Mouse (Mus musculus): Measurements from ENCODE around the gene Rsad2.
"Not testable (repeated sequence)": the region's sequence is repeated elsewhere in the genome, so short reads cannot be mapped to it uniquely, and the experiment has no call there.

Rsad2 gene

DNA sequence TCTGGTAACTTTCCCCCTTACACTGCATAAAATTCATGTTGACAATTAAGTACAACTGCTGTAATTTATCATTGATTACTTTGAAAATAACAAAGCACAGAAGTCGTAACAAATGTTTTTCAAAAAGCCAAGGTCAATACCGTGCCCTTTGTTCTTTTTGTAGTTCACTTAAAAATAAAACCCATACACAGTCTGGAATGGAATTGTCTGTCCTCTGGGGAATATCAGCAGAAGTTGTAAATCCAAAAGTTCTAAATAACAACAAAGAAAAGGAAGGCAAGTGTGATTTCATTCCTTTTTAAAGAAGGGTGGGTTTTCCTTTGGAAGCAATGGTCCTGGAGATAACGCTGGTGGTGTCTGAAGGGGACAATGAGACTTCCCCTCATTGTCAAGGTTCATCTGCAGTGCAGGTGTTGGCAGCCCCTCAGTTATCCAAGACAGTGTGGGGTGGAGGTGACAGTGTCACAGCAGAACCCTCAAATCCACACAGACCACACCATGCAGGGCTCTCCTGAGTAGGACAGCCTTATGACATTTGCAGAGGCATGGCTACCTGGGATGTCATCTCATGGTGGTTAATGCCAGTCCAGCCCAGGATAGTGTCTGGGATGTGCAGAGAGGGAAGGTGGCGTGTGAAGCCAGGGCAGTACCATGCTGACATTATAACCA lies 9.7 kb downstream of the Rsad2 start:
- in situ Hi-C loops (cut with MboI, MseI): no loop called here

DNA sequence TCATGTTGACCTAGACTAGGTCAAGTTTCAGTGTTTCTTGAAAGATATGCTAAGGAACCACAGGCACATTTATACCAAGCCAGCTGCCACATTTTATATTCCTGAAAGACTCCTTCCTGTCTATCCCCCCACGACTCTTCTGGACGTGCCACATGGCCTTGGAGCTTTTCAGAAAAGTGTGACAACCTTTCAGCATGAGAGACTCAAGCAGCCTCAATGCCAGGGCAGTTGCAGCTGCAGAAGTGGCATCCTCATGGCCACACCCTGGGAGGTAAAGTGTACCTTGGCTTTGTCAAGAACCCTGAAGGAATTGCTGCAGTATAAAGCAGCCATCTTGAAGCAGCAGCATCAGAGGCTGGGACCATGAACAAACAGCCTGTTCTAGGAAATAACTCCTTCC lies 11.7 kb downstream of the Rsad2 start:
- in situ Hi-C loops (cut with MboI, MseI): no loop called here

DNA sequence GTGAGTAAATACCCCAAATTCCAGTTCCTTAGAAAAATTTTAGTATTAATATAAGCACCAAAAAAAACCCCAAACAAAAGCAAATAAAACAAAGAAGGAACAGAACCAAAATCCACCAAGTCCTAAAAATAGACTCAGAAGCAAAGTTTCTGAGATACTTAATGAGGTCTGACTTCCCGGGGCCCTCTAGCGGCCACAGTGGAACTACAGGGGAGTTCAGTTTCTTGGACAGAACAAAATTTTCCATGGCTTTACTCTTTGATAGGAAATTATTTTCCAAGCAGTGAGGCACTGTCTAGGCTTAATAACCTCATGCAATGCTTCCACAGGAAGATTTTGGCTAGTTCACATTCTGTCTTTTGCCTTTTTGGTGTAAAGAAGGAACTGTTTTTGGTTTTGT lies 12.2 kb downstream of the Rsad2 start:
- in situ Hi-C loops (cut with MboI, MseI): no loop called here

DNA sequence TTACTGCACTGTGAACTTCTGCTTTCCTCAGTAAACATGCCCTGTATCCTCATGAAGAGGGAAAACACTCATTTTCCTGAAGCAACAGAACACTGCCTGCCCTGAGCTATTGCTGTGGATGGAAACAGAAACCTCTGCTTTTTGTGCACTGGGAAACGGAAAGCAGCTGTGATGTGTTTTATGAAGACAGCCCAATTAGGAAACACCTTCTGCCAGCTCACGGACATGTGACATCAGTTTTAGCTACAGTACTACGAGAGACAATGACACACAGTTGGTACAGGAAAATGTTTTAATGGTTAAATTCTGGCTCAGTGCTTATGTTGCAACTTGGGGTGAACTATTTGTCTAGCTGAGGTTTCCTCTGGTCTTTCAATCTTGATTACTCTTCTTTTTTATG lies 16.9 kb downstream of the Rsad2 start:
- in situ Hi-C loops (cut with MboI, MseI): no loop called here

DNA sequence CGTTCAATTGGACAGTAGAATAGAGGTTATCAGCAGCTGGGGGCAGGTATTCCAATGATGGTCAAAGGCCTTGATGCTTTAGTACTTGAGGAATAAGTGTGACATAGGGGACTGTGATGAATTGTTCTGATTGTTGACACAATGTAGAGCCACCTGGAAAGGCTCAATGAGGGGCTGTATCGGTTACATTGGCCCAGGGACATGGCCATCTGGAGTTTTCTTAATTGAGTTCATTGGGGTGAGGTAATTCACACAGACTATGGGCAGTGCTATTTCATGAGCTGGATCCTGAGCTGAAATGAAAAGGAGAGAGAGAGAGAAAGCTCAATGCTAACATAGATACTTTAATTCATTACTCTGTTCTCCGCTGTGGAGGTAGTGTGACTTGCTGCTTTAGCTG lies 18.3 kb downstream of the Rsad2 start:
- in situ Hi-C loops (cut with MboI, MseI): no loop called here

DNA sequence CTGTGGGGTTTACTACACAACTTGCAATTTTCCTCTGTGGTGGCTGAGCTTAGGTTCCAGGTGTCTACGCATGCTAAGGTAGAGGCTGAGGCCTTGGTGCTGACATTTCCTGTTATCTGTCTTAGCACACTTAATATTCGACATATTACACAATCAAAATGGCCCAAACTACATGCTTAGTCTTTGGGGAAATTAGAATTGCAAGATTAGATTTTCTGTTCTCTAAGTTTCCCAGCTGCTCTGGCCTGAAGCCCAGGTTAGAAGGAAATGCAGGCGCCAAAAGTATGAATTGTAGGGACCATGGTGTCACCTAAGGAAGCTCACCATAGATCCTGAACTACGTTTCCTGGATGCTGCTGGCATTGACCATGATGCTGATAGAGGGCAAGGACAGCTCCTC lies 19.9 kb downstream of the Rsad2 start:
- in situ Hi-C loops (cut with MboI, MseI): no loop called here

DNA sequence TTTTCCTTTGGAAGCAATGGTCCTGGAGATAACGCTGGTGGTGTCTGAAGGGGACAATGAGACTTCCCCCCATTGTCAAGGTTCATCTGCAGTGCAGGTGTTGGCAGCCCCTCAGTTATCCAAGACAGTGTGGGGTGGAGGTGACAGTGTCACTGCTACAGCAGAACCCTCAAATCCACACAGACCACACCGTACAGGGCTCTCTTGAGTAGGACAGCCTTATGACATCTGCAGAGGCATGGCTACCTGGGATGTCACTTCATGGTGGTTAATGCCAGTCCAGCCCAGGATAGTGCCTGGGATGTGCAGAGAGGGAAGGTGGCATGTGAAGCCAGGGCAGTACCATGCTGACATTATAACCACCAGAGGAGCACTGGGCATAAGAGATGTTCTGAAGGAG lies 27.5 kb downstream of the Rsad2 start:
- in situ Hi-C loops (cut with MboI, MseI): not testable (repeated sequence)

DNA sequence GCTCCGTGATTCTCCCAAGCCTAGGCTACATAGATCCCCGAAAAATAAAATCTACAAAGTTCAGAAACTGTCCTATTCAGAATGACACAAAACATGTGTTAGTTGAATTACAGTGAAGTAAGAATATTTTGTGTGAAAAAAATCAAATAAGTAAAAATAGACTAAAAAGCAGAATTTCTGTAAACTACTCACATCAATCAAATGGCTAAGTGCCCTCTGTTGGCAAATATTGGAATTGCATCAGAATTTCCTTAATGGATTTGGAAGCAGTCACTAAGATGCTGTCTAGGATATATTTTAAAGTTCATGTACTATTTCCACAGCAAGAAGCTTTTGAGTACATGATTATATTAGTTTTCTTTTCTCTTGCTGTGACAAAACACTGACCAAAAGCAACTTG lies 31.4 kb downstream of the Rsad2 start:
- in situ Hi-C loops (cut with MboI, MseI): no loop called here

DNA sequence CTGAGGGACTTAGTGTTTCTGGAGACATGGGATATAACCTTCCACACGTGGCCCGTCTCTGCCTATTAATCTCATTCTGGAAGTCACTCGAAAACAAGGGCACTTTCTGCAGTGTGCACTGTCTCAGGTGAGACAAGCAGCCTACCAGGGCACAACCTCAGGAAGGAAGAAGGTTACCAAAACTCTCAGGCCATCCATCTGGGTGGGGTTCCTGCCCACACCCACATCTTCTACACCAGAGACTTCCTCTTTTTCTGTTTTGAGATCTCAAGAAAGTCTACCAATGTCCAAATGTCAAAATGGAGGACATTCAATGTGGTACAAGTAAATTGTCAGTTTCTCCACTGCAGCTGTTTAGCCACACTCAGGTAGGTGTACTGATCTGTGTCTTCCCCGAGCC lies 37.9 kb downstream of the Rsad2 start:
- in situ Hi-C loops (cut with MboI, MseI): no loop called here

DNA sequence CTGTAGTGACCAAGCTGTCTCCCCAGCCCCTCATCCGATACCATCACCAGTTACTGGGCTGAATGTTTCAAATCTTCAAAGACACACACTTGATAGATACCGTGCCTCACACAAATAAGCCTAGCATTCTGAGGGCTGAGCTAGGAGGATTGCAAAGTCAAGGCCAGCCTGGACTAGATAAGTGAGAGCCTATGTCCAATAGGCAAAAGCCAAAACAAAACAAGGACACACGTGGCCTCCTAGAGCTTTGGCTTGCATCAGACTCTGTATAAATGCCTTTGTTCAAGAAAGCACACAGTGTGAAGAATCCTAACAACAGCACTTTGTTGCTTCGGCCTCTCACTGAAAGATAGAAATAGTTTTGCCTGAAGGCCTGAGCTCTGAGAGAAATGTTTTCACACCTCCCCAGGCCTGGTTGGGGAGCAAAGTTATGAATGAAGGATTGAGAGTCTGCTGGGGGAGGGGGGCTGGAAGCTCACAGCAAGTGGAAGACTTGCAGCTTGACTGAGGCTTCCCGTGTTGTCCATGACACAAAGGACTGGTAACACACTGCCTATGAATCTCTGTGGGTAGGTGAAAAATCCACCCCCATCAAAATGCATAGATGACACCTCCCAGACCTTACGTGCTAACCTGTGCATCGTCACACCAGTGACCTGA lies 39.5 kb downstream of the Rsad2 start:
- in situ Hi-C loops (cut with MboI, MseI): no loop called here

DNA sequence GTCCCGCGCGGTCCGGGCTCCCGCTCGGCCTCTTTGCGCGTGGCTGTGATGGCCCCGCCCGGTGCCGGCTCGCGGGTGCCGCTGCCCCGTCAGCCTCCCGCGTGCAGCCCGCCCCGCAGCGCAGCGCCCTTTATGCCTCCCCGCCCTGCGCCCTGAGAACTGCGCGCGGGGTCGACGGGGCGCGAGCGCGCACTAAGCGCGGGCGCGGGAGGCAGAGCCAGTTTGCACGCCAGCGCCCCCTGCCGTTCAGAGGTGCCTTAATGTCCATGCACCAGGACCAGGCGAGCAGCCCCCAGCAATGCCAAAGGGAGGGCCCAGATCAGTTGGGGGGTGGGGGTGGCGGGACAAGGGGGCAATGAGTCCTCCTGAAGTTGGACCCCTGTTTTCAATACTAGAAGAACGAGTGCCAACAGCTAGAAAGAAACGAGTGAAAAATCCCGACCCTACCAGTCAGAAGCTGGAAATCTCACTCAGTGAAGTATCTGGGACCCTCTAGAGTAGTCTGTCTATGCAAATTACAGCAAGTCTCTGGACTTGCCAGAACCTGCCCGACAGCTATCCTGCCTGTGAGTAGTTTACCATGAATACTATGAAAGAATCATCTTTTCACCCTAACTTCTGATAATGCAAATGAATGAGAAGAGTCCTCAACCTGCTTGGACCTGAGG lies 41.0 kb downstream of the Rsad2 start, which contains the start of gene Rnf144a:
Rnf144a (minus strand) TSS at position 151 of the 668 bp plus-strand sequence.
- in situ Hi-C loops (cut with MboI, MseI): no loop called here

DNA sequence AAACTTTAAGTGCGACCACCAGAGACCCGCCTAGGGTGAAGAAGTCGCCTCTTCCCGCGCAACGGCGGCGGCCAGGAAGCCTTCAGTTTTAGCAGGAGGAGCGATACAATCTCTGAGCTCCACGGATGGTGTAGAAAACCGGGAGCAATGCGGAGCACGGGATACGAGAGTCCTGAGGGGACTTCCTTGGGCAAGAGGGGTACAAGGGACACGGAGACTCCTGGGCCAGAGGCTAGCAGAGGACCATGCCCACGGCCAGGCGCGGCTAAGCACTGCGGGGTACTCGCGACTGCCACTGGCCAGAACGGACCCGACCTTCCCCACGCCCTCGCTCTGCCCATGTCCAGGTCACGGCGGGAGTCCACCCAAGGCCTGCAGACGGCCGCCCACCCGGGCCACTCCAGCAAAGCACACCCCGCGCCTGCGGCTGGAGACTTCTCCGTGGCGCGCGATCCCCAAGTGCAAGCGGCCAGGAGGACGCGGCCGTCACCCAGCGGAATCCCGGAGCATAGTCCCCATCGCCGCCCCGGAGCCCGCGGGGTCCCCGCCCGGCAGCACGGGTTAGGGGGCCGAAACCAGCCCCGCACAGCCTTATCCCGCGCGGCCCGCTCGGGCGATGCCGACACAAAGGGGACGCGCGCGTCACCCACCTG lies 41.7 kb downstream of the Rsad2 start:
- in situ Hi-C loops (cut with MboI, MseI): no loop called here

DNA sequence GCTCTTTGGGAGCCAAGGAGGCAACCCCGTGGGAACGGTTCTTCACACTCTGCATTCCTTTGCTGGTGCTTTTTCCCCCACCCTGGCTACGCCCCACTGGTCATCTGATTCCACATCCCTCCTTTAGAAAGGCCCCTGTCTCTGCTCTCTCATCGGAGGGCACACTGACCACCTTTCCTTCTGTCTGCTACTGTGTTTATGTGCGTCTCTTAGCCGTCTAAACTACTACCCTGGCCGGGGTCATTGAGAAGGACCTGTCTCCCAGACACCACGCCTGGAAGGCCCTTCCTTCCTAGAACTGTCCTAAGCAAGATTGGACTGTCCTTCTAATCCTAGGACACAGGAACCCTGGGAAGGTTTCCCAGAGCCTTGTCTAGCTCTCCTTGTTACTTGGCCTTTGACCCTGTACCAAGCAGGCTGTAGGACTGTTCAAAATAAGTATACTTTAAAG lies 42.3 kb downstream of the Rsad2 start:
- in situ Hi-C loops (cut with MboI, MseI): no loop called here

DNA sequence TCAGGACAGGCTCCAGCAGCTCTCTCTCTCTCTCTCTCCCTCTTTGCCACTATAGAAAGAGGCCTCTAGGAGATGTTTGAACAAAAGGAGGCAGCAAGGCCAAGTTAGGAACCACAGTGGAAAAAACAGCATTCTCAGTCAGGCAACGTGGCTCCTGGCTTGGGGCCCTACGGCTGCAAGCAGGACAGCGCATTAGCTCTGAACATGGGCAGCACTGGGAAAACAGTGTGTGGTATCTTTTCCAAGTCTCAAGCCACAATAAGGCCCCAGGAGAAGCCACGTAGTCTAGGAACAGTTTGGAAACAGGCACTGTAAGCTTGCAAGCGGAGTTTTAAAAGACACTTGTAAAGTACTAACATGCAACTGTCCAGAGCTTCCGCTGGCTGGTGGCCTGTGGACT lies 43.5 kb downstream of the Rsad2 start:
- in situ Hi-C loops (cut with MboI, MseI): no loop called here

DNA sequence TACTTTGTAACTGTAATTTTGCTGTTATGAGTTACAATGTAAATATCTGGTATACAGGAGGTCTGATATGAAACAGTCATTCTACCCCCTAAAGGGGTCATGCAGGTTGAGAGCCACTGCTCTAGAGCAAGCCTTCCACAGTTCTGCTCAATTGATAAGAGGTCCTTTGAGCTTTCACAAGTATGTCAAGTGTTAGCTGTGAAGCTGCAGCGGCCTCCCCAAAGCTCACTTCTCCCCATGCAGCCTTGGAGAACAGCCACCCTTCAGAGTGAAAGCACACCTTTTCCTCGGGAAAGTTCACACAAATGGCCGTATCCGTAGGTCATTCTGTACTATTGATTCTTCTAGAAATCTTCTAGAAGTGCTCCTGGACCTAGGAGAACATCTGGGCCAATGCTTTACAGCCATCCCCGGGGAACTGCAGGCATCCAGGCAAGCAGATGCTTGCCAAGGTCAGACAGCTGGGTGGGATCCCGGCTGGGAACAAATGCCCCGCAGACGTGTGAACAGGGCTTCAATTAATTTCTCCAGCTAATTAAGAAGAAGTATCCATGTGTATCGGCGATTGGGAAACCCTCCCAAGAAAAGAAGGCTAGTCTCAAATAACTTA lies 44.3 kb downstream of the Rsad2 start:
- in situ Hi-C loops (cut with MboI, MseI): no loop called here

DNA sequence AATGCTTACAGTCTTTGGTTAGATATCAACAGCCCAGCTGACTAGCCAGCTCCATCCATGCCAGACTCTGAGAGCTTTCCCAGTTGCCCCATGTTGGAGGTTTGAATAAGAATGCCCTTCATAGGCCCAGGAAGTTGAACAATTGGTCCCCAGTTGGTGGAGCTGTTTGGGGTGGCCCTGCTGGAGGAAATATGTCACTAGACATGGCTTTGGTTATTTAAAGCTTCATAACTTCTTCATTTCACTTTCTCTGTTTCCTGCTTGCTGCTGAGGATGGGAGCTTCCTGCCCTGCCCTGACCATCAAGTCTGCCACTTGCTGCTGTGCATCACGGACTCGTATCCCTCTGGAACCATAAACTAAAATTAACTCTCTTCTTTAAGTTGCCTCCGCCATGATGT lies 45.8 kb downstream of the Rsad2 start:
- in situ Hi-C loops (cut with MboI, MseI): no loop called here

DNA sequence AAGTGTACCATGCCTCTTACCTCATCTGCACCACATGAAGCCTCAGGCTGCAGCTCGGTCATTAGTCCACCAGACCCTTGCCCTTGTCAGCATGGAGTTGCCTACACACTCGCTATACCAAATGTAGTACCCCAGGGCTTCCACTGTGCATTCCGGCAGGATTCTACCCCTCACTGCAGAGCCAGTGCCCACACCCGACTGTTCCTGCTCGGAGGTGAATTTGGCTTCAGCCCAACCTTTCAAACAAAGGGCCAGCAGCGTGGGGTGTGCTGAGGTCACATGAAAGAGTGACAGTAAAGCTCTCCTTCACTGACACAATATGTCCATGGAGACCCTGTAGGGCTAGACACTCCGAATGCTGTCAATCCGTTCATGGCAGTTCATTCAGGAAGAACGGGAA lies 47.5 kb downstream of the Rsad2 start:
- in situ Hi-C loops (cut with MboI, MseI): no loop called here

DNA sequence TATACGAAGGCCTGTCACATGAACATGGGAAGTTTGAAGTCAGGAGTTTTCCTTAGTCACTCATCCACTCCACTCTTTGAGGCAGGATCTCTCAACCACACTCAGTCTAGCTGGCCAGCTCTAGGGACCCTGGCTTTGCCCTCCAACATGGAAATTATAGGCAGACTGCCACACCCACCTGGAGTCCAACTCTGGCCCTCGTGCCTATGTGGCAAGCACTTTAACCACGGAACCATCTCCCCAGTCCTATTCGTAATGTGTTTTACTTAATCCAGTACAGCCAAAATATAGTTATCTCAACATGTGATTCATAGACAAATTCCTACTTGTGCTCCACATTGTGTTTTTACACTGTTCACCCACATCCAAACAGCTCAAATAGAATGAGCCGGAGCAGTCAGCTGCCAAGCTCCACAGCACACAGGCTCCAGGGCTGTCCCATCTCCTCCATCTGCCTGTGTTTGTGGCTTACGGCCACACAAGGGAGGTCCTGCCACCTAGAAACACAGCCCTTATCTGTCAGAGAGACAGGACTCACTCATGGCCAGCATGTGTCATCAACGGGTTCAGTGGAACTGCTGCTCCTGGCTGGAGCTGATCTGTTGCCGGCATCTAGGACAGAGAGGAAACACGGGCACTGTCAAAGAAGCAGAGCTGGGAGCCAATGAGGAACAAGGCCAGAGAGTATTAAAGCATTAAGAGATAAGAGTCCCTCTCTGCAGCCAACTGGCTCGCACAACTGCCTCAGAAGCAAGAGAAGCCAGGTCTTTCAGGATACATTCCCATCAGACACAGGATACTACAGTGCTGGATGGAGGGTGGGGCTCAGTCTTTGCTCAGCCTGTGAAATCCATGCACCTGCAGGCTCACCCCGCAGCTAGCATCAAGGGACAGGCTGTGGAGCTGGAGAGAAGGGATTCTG lies 51.2 kb downstream of the Rsad2 start:
- in situ Hi-C loops (cut with MboI, MseI): no loop called here

DNA sequence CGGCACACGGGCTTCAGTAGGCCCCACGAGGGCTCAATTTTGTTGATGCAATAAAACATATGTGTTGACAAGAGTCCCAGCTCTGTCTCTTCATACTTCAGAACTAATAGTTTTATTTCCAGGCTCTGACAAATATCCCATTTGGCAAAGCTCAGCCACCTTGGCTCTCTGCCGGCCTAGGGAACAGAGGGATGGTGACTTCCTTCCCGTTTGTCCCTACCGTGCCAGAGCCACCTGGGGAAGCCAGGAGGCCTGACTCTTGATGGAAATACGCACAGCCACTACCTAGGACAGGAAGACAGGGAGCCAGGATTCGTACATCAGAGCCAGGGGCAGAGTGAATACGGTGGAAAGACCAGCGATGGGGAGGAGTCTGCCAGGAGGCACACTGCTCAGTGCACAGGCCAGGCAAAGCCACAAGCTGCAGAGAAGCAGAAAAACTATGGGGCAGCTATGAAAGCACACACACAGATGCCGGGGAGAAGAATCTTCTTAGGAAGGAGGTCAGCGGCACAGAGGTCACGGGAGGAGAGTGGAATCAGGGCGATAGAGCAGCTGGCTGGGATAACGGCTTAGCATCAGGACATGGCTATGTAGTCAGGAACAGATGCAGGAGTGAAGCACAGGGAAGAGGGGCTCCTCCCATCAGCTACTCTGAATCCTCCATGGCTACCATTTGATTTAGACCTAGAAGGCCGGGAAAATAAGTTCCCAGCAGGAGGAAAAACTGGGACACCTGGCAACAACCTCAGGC lies 52.7 kb downstream of the Rsad2 start:
- in situ Hi-C loops (cut with MboI, MseI): no loop called here

All from T-helper 2 cell (primary cell).